Mouse (Mus musculus): ENCODE measurements around the gene Rcor1. TPM values are rescaled to one million over a fixed set of nuclear protein-coding genes. Genes with fewer than 3 reads are reported as not detected.

The Rcor1 gene
- polyA plus RNA-seq, 1 experiment from 2014 or later = 4.5 TPM

DNA sequence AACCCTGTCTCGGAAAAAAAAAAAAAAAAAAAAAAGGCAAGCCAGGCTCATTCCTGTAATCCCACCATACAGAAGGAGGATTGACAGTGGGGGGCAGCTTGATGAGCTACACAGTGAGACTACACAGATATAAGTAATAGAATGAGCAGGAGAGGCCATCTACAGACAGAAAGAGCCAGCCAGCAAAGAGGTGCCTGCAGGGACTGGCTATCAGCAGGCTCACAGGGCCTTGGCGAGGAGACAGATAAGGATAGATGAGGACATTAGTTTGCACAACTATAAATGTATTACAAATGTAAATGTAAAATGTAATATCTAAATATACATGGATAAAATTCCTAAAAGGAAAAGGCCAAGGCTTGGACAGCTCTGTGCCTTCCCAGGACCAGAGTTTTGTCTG, 39.3 kb upstream of the Rcor1 start:
- Histone ChIP-seq H3K9me3 (ENCODE audit: control insufficient read depth, low read length) (0 out of 2 replicates have a peak, but pooled peaks cover 2% of the 10 kb centered on the region), H3K4me3 (ENCODE audit: low read length) (no peak overlapping the region), H3K27ac (ENCODE audit: low read depth, low read length) (no peak overlapping the region), H3K4me2 (ENCODE audit: low read length) (no peak overlapping the region), H3K4me1 (ENCODE audit: control insufficient read depth, insufficient read depth, low read depth, low read length) (no peaks in the 10 kb centered on the region), H3K9ac (ENCODE audit: low read depth, low read length) (no peak overlapping the region), H3K27me3 (replicated peaks; ENCODE audit: control insufficient read depth, insufficient read depth, low read length) (no peaks in the 10 kb centered on the region), H3K36me3 (ENCODE audit: control insufficient read depth, insufficient read depth, low read length) (no peaks in the 10 kb centered on the region)
- 97% methylated on average over 2 of the region's 2 CpGs for WGBS
- no peak for ATAC-seq

DNA sequence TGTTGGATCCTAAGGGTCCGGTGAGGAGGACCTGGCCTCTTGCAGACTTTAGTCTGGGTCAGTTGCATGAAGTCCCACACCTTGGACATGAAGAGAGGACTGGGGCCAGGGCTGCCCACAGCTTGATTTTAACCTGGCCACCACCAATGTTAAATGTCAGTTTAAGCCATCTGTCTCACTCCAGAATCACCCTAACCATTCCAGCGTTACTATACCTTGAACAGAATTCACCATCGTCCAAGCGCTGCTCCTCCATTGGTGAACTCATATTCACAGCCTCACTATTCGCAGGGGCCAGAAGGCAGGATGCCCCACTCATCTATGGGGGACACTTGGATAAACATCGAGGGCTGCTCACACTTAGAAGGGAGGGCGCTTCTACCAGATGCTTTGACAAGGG, 38.2 kb upstream of the Rcor1 start:
- Histone ChIP-seq H3K9me3 (ENCODE audit: control insufficient read depth, low read length) (0 out of 2 replicates have a peak, but pooled peaks cover 2% of the 10 kb centered on the region), H3K4me1 (ENCODE audit: control insufficient read depth, insufficient read depth, low read depth, low read length) (no peaks in the 10 kb centered on the region), H3K27ac (ENCODE audit: low read depth, low read length) (no peak overlapping the region), H3K4me2 (ENCODE audit: low read length) (no peak overlapping the region), H3K27me3 (replicated peaks; ENCODE audit: control insufficient read depth, insufficient read depth, low read length) (no peaks in the 10 kb centered on the region), H3K9ac (ENCODE audit: low read depth, low read length) (no peak overlapping the region), H3K4me3 (ENCODE audit: low read length) (no peak overlapping the region), H3K36me3 (ENCODE audit: control insufficient read depth, insufficient read depth, low read length) (no peaks in the 10 kb centered on the region)
- 91% methylated on average over 7 of the region's 7 CpGs for WGBS
- no peak for ATAC-seq

DNA sequence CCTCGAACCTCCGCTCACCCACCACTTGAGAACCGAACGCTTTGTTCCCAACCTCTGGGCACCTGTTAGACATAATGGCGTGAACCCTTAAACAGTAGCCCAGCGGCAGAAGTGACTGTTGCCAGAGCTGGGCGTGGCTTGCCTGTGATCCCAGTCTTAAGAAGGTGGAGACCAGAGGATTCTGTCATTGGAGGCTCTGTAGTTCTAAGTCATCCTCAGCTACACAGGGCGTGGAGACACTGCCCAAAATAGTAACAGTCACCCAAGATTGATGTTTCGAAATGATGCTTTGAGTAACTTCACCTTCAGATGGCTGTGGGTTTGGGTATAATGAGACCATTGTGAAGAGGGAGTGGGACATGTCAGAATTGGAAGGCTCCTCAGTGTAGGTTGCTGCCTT, 35.0 kb upstream of the Rcor1 start:
- ATAC-seq = no peak
- Histone ChIP-seq H3K4me3 (ENCODE audit: low read length) (no peak overlapping the region), H3K9ac (ENCODE audit: low read depth, low read length) (no peak overlapping the region), H3K4me1 (ENCODE audit: control insufficient read depth, insufficient read depth, low read depth, low read length) (peaks cover 9% of the 10 kb centered on the region), H3K27me3 (replicated peaks; ENCODE audit: control insufficient read depth, insufficient read depth, low read length) (no peaks in the 10 kb centered on the region), H3K36me3 (ENCODE audit: control insufficient read depth, insufficient read depth, low read length) (no peaks in the 10 kb centered on the region), H3K27ac (ENCODE audit: low read depth, low read length) (no peak overlapping the region), H3K4me2 (ENCODE audit: low read length) (no peak overlapping the region), H3K9me3 (ENCODE audit: control insufficient read depth, low read length) (no peaks in the 10 kb centered on the region)
- 88% methylated on average over 9 of the region's 9 CpGs for WGBS

DNA sequence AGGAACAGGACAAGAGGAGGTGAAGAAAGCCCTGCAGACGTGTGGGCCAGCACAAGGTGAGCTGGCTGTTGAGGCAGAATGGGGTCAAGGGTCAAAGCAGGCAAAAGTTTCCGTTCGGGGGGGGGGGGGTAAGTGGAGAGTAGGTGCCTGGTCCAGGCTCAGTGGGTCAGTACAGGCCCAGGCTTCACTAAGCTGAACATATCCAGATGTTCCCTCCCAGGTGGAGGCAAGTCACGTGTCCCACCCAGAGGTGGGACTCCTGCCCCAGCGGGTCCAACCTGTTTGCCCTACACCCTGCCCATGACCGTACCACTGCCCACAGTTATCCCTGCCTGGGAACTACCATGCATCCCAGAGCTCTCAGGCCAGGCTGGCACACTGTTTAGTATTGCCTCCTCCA, 33.3 kb upstream of the Rcor1 start:
- H3K9ac ChIP-seq (ENCODE audit: low read depth, low read length) = 0 out of 2 replicates have a peak overlapping the region, but pooled peaks have one; percentile 3
- no peak overlapping the region for H3K27ac ChIP-seq (ENCODE audit: low read depth, low read length)
- no peak overlapping the region for H3K4me2 ChIP-seq (ENCODE audit: low read length)
- H3K36me3 ChIP-seq (ENCODE audit: control insufficient read depth, insufficient read depth, low read length) = no peaks in the 10 kb centered on the region
- H3K9me3 ChIP-seq (ENCODE audit: control insufficient read depth, low read length) = no peaks in the 10 kb centered on the region
- 82% methylated on average over 6 of the region's 6 CpGs for WGBS
- peaks cover 11% of the 10 kb centered on the region for H3K4me1 ChIP-seq (ENCODE audit: control insufficient read depth, insufficient read depth, low read depth, low read length)
- no peak overlapping the region for H3K4me3 ChIP-seq (ENCODE audit: low read length)
- ATAC-seq = no peak
- no peaks in the 10 kb centered on the region for H3K27me3 ChIP-seq (replicated peaks; ENCODE audit: control insufficient read depth, insufficient read depth, low read length)

DNA sequence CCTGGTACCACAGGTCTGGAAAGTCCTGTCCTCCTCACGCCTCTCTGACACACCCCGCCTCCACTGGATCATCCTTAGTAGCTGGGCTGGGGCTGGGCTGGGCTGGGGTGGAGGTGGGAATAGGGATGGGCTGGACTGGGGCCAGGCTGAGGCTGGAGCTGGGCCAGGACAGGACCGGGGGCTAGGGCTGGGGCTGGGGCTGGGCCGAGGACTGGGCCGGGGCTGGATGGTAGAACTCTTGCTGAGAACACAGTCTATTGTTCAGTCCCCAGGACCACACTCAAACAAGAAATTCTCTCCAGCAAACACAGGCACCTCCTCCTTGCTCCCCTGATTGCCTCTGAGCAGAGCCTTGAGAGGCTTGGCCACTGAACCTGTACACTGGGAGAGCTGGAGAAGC, 32.8 kb upstream of the Rcor1 start:
- H3K9me3 ChIP-seq (ENCODE audit: control insufficient read depth, low read length) = no peaks in the 10 kb centered on the region
- no peak overlapping the region for H3K4me2 ChIP-seq (ENCODE audit: low read length)
- H3K9ac ChIP-seq (ENCODE audit: low read depth, low read length) = no peak overlapping the region
- 52% methylated on average over 4 of the region's 5 CpGs for WGBS
- no peak for ATAC-seq
- H3K27ac ChIP-seq (ENCODE audit: low read depth, low read length) = no peak overlapping the region
- no peaks in the 10 kb centered on the region for H3K36me3 ChIP-seq (ENCODE audit: control insufficient read depth, insufficient read depth, low read length)
- no peaks in the 10 kb centered on the region for H3K27me3 ChIP-seq (replicated peaks; ENCODE audit: control insufficient read depth, insufficient read depth, low read length)
- no peak overlapping the region for H3K4me3 ChIP-seq (ENCODE audit: low read length)
- peaks cover 11% of the 10 kb centered on the region for H3K4me1 ChIP-seq (ENCODE audit: control insufficient read depth, insufficient read depth, low read depth, low read length)

DNA sequence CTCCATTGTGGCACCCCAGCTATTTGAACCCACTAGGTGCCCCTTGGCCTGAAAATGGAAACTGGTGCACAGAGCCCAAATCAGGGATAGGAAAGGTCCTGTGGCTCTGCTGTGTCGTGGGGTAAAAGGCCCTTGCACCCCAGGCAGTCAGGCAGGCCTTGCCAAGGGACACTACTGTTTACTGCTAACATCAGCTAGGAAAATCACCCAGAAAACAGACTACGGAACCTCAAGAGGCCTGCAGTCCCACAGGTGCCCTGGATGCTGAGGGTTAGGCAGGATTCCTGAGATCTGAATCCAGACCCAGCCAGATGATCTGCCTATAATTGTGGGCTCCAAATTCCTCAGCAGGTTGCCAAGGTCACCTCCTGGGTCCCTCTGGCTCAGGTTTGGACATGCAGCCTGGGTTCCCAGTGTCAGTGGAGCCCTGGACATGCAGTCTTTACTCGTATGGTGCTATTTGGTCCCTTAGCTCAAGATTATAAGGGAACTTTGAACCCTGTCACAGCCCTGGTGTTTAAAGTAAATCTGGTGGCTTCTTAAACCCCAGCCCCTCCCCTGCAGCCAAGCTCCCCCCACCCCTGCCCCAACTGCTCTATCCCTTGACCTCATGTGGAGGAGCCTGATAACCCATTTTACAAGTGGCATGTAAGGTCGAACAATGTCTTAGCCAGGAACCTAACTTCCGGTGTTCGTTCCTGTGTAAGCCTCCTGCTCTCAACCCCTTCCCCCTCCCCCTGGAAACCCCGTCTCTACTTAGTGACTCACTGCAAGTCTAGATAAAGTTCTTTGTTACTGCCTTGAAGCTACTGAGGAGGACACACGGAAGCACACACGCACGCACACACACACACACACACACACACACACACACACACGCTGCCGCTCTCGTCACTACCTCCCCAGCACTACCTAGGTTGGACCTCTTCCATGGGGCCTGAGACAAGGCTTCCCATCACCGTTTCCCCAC, 31.7 kb upstream of the Rcor1 start:
- Histone ChIP-seq H3K27me3 (replicated peaks; ENCODE audit: control insufficient read depth, insufficient read depth, low read length) (no peaks in the 10 kb centered on the region), H3K27ac (ENCODE audit: low read depth, low read length) (no peak overlapping the region), H3K4me2 (ENCODE audit: low read length) (no peak overlapping the region), H3K4me1 (ENCODE audit: control insufficient read depth, insufficient read depth, low read depth, low read length) (peaks cover 11% of the 10 kb centered on the region), H3K4me3 (ENCODE audit: low read length) (no peak overlapping the region), H3K9ac (ENCODE audit: low read depth, low read length) (no peak overlapping the region), H3K36me3 (ENCODE audit: control insufficient read depth, insufficient read depth, low read length) (no peaks in the 10 kb centered on the region), H3K9me3 (ENCODE audit: control insufficient read depth, low read length) (no peaks in the 10 kb centered on the region)
- ATAC-seq = no peak
- WGBS = 76% methylated on average over 14 of the region's 14 CpGs

DNA sequence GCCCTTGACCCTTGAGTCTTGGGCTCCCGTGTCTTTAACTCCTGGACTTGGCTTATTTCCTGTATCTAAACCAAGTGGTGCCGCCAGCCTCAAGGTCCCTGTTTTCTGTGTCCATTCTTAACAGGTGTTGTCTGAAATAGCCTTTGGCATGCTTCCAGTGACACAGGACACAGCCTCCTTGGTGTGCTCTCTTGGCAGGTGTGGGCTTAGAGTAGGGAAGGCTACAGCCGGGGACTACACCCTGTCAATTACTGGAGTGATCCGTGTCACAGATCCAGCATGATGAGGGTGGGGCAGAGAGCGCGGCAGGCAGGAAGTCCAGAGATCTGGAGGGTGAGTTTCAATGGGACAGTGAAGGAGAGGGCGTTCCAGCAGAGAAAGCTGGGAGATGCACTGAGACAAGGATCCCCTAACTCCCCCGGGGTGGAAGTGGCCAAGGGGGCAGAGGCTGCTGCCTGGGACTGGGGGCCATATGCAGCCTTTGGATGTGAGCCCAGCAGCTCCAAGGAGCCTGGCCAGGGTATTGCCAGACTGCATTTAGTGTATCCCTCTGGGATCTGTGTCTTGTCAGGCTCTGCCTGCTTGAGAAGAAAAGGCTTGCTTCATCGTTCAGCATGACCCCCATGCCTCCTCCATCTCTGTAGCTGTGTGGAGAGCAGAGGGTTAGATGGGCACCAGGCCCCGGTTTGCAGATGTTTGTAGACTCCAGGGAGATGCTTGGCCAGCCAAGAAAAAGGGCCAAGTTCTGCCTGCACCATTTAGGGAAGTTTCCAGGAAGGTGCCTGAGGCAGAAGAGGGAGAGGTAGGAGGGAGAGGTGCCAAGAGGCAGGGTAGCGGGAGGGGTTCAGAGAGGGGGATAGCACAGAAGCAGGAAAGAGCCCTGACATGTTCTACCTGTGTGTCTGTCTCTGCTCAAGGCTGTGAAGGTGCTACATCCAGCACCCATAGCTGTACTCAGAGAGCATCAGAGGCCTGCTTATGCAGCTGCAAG, 30.4 kb upstream of the Rcor1 start:
- Histone ChIP-seq H3K27me3 (replicated peaks; ENCODE audit: control insufficient read depth, insufficient read depth, low read length) (no peaks in the 10 kb centered on the region), H3K9me3 (ENCODE audit: control insufficient read depth, low read length) (no peaks in the 10 kb centered on the region; the same call in 1 of the 2 replicates), H3K36me3 (ENCODE audit: control insufficient read depth, insufficient read depth, low read length) (no peaks in the 10 kb centered on the region), H3K9ac (ENCODE audit: low read depth, low read length) (no peak overlapping the region), H3K4me2 (ENCODE audit: low read length) (no peak overlapping the region), H3K4me1 (ENCODE audit: control insufficient read depth, insufficient read depth, low read depth, low read length) (peaks cover 11% of the 10 kb centered on the region), H3K4me3 (ENCODE audit: low read length) (no peak overlapping the region), H3K27ac (ENCODE audit: low read depth, low read length) (no peak overlapping the region; the same call in 1 of the 2 replicates)
- peak; percentile 37; the same call in 1 of the 2 replicates for ATAC-seq
- 42% methylated on average over 11 of the region's 11 CpGs for WGBS

DNA sequence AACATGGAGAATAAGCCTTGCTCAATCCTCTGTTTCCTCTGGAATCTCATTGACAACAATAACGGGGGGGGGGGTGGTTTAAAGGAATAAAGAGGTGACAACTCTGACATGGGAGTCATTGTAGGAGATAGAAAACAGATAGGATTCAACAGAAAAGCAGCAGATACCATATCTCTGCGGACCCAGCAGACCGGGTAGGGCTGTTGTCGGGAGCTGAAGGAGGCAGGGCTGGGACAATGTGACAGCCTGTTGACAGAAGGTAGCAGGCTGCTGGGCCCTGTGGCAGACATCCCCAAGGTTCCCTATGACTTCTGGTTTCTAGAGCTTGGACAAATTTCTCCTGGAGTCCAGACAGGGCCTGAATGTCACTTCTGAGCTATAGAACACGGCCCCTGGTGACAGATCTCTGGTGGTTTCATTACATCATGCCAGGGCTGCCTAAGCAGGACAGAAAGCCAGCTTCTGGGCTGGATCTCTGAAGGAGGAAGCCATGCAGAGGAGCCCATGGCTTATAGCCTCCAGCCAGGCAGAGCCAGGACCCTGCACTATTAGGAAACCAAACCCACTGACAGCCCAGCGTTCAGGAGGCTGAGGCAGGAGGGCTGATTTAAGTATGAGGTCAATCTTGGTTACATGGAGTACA, 29.4 kb upstream of the Rcor1 start:
- H3K27me3 ChIP-seq (replicated peaks; ENCODE audit: control insufficient read depth, insufficient read depth, low read length) = no peaks in the 10 kb centered on the region
- no peak overlapping the region for H3K4me3 ChIP-seq (ENCODE audit: low read length)
- no peak for ATAC-seq
- no peaks in the 10 kb centered on the region for H3K36me3 ChIP-seq (ENCODE audit: control insufficient read depth, insufficient read depth, low read length)
- H3K27ac ChIP-seq (ENCODE audit: low read depth, low read length) = no peak overlapping the region
- no peak overlapping the region for H3K9ac ChIP-seq (ENCODE audit: low read depth, low read length)
- H3K4me1 ChIP-seq (ENCODE audit: control insufficient read depth, insufficient read depth, low read depth, low read length) = peaks cover 11% of the 10 kb centered on the region
- WGBS = 69% methylated on average over 6 of the region's 6 CpGs
- H3K9me3 ChIP-seq (ENCODE audit: control insufficient read depth, low read length) = no peaks in the 10 kb centered on the region; the same call in 1 of the 2 replicates
- H3K4me2 ChIP-seq (ENCODE audit: low read length) = no peak overlapping the region
